16 mouse cellular contexts compared by ENCODE assay signal in genomic region chr7:144545231-144545630, GRCm38 (mm10). TPM values are rescaled to one million over a fixed set of nuclear protein-coding genes. Genes with fewer than 3 reads are reported as not detected.
A peak's percentile ranks its signal among the peaks of the same experiment; 100 is the strongest.
DNase-seq lines count a peak whose midpoint lies in the region; ATAC-seq lines count a peak whose summit lies in the region.
"Had no signal": no experiment of that assay in that cellular context is flagged by ENCODE, and none has a peak within 500 bp of the region (broad histone marks: within the 10 kb centered on the region; RNA-seq: fewer than 3 reads in every experiment).

No protein-coding gene starts in this region.

- 51% methylated on average over 3 of the region's 3 CpGs for WGBS in heart, embryonic 11.5 days (ENCODE audit: insufficient replicate concordance)
- WGBS in hindbrain, embryonic 11.5 days = 86% methylated on average over 3 of the region's 3 CpGs

- 0 out of 2 replicates have a peak, but pooled peaks have one; percentile 31 for ATAC-seq in heart, embryonic 11.5 days (replicated peaks; ENCODE audit: insufficient number of reproducible peaks, low FRiP score, low TSS enrichment)
- no peak for ATAC-seq in megakaryocyte progenitor cell, adult 5-6 weeks (replicated peaks; ENCODE audit: poor library complexity)
- ATAC-seq in hindbrain, embryonic 11.5 days (ENCODE audit: low FRiP score) = no peak
- ATAC-seq: forebrain, embryonic 13.5 days; inflammation-experienced regulatory T-cells, adult 6 months; Patski had no signal

- no peak overlapping the region for H3K4me3 ChIP-seq in heart, embryonic 11.5 days (ENCODE audit: low read depth, low read length)
- H3K4me3 ChIP-seq in hindbrain, embryonic 11.5 days (ENCODE audit: low read depth, low read length) = no peak overlapping the region
- H3K4me3 ChIP-seq: forebrain, embryonic 13.5 days had no signal

- H3K4me1 ChIP-seq in heart, embryonic 11.5 days (ENCODE audit: control insufficient read depth, insufficient read depth, low read length) = peaks cover 4% of the 10 kb centered on the region; the same call in 1 of the 2 replicates
- H3K4me1 ChIP-seq in hindbrain, embryonic 11.5 days (replicated peaks; ENCODE audit: control insufficient read depth, insufficient read depth, low read length) = no peaks in the 10 kb centered on the region

- intact Hi-C loops in heart, postnatal 36 days (cut with DNase I) = loop anchor here (1.0 kb wide), 1 partner anchor 33 kb away; no protein-coding TSS in a partner anchor

- H3K27ac ChIP-seq in heart, embryonic 11.5 days (ENCODE audit: low read depth, low read length) = peak overlapping the region; percentile 82
- no peak overlapping the region for H3K27ac ChIP-seq in hindbrain, embryonic 11.5 days (ENCODE audit: low read depth, low read length)
- H3K27ac ChIP-seq: forebrain, embryonic 13.5 days had no signal

- H3K27me3 ChIP-seq in heart, embryonic 11.5 days (ENCODE audit: control insufficient read depth, insufficient read depth, low read length) = no peaks in the 10 kb centered on the region
- no peaks in the 10 kb centered on the region for H3K27me3 ChIP-seq in hindbrain, embryonic 11.5 days (ENCODE audit: control insufficient read depth, insufficient read depth, low read length)
- H3K27me3 ChIP-seq: forebrain, embryonic 13.5 days; Patski had no signal

- H3K36me3 ChIP-seq in heart, embryonic 11.5 days (ENCODE audit: control insufficient read depth, insufficient read depth, low read length) = peaks cover 11% of the 10 kb centered on the region
- no peaks in the 10 kb centered on the region for H3K36me3 ChIP-seq in hindbrain, embryonic 11.5 days (ENCODE audit: control insufficient read depth, insufficient read depth, low read length)

- H3K9ac ChIP-seq in heart, embryonic 11.5 days (ENCODE audit: low read depth, low read length) = no peak overlapping the region
- H3K9ac ChIP-seq in hindbrain, embryonic 11.5 days (ENCODE audit: low read depth, low read length) = no peak overlapping the region
- H3K9ac ChIP-seq: forebrain, embryonic 13.5 days had no signal

- H3K4me2 ChIP-seq in heart, embryonic 11.5 days = no peak overlapping the region
- no peak overlapping the region for H3K4me2 ChIP-seq in hindbrain, embryonic 11.5 days (replicated peaks; ENCODE audit: low read depth, low read length)
- H3K4me2 ChIP-seq: forebrain, embryonic 13.5 days had no signal

- peak; percentile 84 for DNase-seq in gastrocnemius, adult 18-20 months (ENCODE audit: low spot score)
- no peak for DNase-seq in gastrocnemius, postnatal 4 days (ENCODE audit: low spot score in 2 of 2)
- peak; percentile 57 to 77 for DNase-seq in gastrocnemius, adult 8-10 months (ENCODE audit: low spot score in 2 of 2)
- peak; percentile 26 to 49 for DNase-seq in heart, postnatal 36 days
- no peak for DNase-seq in urinary bladder, postnatal 10 days (ENCODE audit: low spot score)
- no peak for DNase-seq in hindbrain, embryonic 11.5 days (ENCODE audit: low spot score)
- DNase-seq: cerebellum, adult 11-12 months; layer of hippocampus, adult 9-11 months; liver; lung, adult 2 months; thymus, adult 18-20 months had no signal

- no peaks in the 10 kb centered on the region for H3K9me3 ChIP-seq in heart, embryonic 11.5 days (replicated peaks; ENCODE audit: control insufficient read depth, low read length)
- no peaks in the 10 kb centered on the region for H3K9me3 ChIP-seq in hindbrain, embryonic 11.5 days (ENCODE audit: control insufficient read depth, low read length)
- H3K9me3 ChIP-seq: forebrain, embryonic 13.5 days had no signal

RNA-seq across cellular contexts. Expression of gene Ppfia1, which starts 8.3 kb away (rescaled TPM):
- 10 to 100 TPM; 24.7 to 25.8 TPM for total RNA-seq in gastrocnemius, adult 18-20 months (2021)
- total RNA-seq in gastrocnemius, postnatal 4 days (2021) = 10 to 100 TPM; 43.2 to 51.8 TPM
- 10 to 100 TPM; 20.8 to 28.2 (median 25.6) TPM for total RNA-seq in gastrocnemius, adult 8-10 months (2022)
- polyA plus RNA-seq in heart, embryonic 11.5 days (2014; fragmentation: Nextera tagmentation; extraction: Ambion mirVana) = 25.7 and 28.9 TPM in 2 replicates
- 10 to 100 TPM; 39.3 TPM for total RNA-seq in heart, postnatal 36 days (2021)
- total RNA-seq in megakaryocyte progenitor cell, adult 5-6 weeks (2015) = 54.2 and 59.0 TPM in 2 replicates
- 29.6 and 51.7 TPM in 2 replicates for total RNA-seq in megakaryocyte progenitor cell, adult 5-6 weeks (2017)
- 38.1 and 38.5 TPM in 2 replicates for polyA plus RNA-seq in hindbrain, embryonic 11.5 days (2014; fragmentation: Nextera tagmentation; extraction: Ambion mirVana)

RNA-seq across cellular contexts. Expression of gene Fadd, which starts 37.0 kb away (rescaled TPM):
- total RNA-seq in gastrocnemius, adult 18-20 months (2021) = 1 to 10 TPM; 2.1 to 2.3 TPM
- total RNA-seq in gastrocnemius, postnatal 4 days (2021) = 1 to 10 TPM; 7.4 to 7.6 TPM
- 1 to 10 TPM; 2.1 to 2.7 (median 2.4) TPM for total RNA-seq in gastrocnemius, adult 8-10 months (2022)
- 12.0 and 12.3 TPM in 2 replicates for polyA plus RNA-seq in heart, embryonic 11.5 days (2014; fragmentation: Nextera tagmentation; extraction: Ambion mirVana)
- total RNA-seq in heart, postnatal 36 days (2021) = 1 to 10 TPM; 8.0 to 9.3 TPM
- total RNA-seq in megakaryocyte progenitor cell, adult 5-6 weeks (2015) = 9.5 and 12.2 TPM in 2 replicates
- total RNA-seq in megakaryocyte progenitor cell, adult 5-6 weeks (2017) = 6.8 and 7.7 TPM in 2 replicates
- polyA plus RNA-seq in hindbrain, embryonic 11.5 days (2014; fragmentation: Nextera tagmentation; extraction: Ambion mirVana) = 8.3 and 8.6 TPM in 2 replicates

Comparison
In these comparisons a context has a peak if more than half of its experiments do, and no peak if none do; other contexts are left out.
1. DNase-seq: peak in gastrocnemius, adult 18-20 months (single experiment), gastrocnemius, adult 8-10 months (2 of 2) and heart, postnatal 36 days (2 of 2); none in gastrocnemius, postnatal 4 days (0 of 2), urinary bladder, postnatal 10 days (single experiment) and hindbrain, embryonic 11.5 days (single experiment).